Mouse (Mus musculus): ENCODE results near the gene Bach1.

DNA sequence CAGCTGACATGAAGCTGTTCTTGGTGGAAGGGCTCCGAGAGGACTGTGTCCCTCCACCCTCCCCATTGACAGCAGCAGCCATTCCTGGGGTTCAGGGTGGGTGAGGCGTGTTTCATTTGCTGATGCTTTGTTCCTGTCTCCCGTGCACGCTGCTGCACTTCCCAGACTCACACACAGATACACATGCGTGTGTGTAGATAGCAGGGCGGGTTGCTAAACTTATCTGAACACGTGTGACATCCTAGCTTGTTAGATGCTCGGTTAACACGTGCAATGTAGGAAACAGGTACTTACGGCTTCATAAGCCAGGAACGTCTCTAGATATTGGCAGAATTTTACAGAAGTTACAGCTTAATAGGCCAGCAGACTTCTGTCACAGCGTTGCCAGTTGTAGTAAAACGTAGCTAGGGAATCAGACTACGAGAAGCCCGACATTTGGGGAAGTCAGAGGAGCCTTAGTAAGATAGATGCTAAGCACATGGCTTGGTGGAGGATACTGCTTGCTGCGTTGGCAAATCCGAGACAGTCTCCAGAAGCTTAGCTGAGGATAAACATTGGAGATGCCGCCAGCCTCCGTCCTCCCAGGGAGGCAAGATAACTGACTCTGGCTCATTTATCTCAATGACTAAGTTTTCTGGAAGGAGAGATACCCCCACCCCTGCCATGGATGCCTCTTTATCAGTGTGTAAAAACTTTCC, 7.3 kb downstream of the Bach1 start:
- TF ChIP-seq CTCF (IDR thresholded peaks at IDR 0.05; ENCODE audit: low read depth): no peak
- no peak for TF ChIP-seq EP300 (IDR thresholded peaks at IDR 0.05; ENCODE audit: low read depth)

Measured in heart, postnatal 0 days (tissue).